In the genomic region with DNA sequence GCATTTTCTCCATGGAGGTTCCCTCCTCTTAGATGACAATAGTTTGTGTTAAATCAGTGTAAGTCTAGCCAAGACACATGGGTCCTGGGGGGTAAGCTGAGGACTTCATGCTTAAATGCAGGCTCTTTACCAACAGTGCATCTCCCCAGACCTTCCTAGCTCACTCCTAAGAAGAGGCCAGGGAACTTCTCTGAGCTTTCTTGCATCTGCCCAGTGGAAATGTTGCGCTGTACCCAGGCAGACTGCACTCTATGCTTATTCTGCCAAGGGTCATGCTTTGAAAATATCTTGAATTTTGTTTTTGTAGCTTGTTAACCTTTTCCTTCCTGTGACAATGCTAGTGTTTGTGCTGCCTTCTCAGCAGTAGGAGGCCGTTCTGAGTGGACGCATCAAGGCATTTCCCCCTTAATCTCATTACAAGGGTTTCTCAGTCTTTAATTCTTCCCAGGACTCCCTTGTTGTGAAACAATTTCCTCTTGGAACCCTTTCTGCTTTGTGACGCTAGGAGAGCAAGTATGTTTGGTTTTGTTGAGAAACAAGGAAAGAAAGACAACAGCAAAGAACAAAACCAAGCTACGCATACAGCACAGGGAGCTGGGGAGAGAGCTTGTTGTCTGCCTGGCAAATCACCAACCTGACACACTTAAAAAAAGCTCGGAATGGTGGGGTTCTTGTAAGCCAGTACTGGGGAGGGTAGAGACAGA, we compare ENCODE assay signal across 10 mouse cellular contexts.
DNase-seq lines count a peak whose midpoint lies in the region; ATAC-seq and TF ChIP-seq lines count a peak whose summit lies in the region.
"Had no signal": no experiment of that assay in that cellular context is flagged by ENCODE, and none has a peak within 500 bp of the region (broad histone marks: within the 10 kb centered on the region; RNA-seq: fewer than 3 reads in every experiment).

No protein-coding gene starts in this region.

- WGBS in hindbrain, embryonic 15.5 days: 45% methylated on average over 6 of the region's 6 CpGs
- 53% methylated on average over 6 of the region's 6 CpGs for WGBS in hindbrain, embryonic 11.5 days
- 25% methylated on average over 6 of the region's 6 CpGs for WGBS in embryonic facial prominence, embryonic 15.5 days
- 54% methylated on average over 6 of the region's 6 CpGs for WGBS in limb, embryonic 15.5 days
- 66% methylated on average over 6 of the region's 6 CpGs for WGBS in intestine, postnatal 0 days

- H3K9me3 ChIP-seq in hindbrain, embryonic 15.5 days: no peaks in the 10 kb centered on the region
- no peaks in the 10 kb centered on the region for H3K9me3 ChIP-seq in hindbrain, embryonic 11.5 days (ENCODE audit: control insufficient read depth, low read length)
- no peaks in the 10 kb centered on the region for H3K9me3 ChIP-seq in embryonic facial prominence, embryonic 15.5 days (replicated peaks)
- no peaks in the 10 kb centered on the region for H3K9me3 ChIP-seq in limb, embryonic 15.5 days
- no peaks in the 10 kb centered on the region for H3K9me3 ChIP-seq in intestine, postnatal 0 days (ENCODE audit: control insufficient read depth)

- no peak for DNase-seq in hindbrain, embryonic 11.5 days (ENCODE audit: low spot score)
- DNase-seq in adipocyte (ENCODE audit: low spot score): peak; percentile 85
- no peak for DNase-seq in thymus, postnatal 4 days
- no peak for DNase-seq in gastrocnemius, adult 8-10 months (ENCODE audit: low spot score in 2 of 2)

- TF ChIP-seq CTCF in intestine, postnatal 0 days (IDR thresholded peaks at IDR 0.05; ENCODE audit: low read depth): no peak

- peak overlapping the region; percentile 49 for H3K27ac ChIP-seq in hindbrain, embryonic 15.5 days (replicated peaks)
- H3K27ac ChIP-seq in hindbrain, embryonic 11.5 days (ENCODE audit: low read depth, low read length): no peak overlapping the region
- H3K27ac ChIP-seq in embryonic facial prominence, embryonic 15.5 days (replicated peaks): peak overlapping the region; percentile 90
- peak overlapping the region; percentile 72 for H3K27ac ChIP-seq in limb, embryonic 15.5 days
- H3K27ac ChIP-seq in intestine, postnatal 0 days (ENCODE audit: low read depth, low read length): no peak overlapping the region
- H3K27ac ChIP-seq: limb, embryonic 13.5 days had no signal

- H3K9ac ChIP-seq in hindbrain, embryonic 15.5 days: no peak overlapping the region
- H3K9ac ChIP-seq in hindbrain, embryonic 11.5 days (ENCODE audit: low read depth, low read length): no peak overlapping the region
- no peak overlapping the region for H3K9ac ChIP-seq in embryonic facial prominence, embryonic 15.5 days
- H3K9ac ChIP-seq in limb, embryonic 15.5 days: no peak overlapping the region
- H3K9ac ChIP-seq in intestine, postnatal 0 days (ENCODE audit: low read depth, low read length): no peak overlapping the region
- H3K9ac ChIP-seq: limb, embryonic 13.5 days had no signal

- peaks cover 26% of the 10 kb centered on the region for H3K4me1 ChIP-seq in hindbrain, embryonic 15.5 days (replicated peaks)
- H3K4me1 ChIP-seq in hindbrain, embryonic 11.5 days (replicated peaks; ENCODE audit: control insufficient read depth, insufficient read depth, low read length): no peaks in the 10 kb centered on the region
- H3K4me1 ChIP-seq in embryonic facial prominence, embryonic 15.5 days: peaks cover 53% of the 10 kb centered on the region
- peaks cover 20% of the 10 kb centered on the region for H3K4me1 ChIP-seq in limb, embryonic 15.5 days
- 0 out of 2 replicates have a peak, but pooled peaks cover 3% of the 10 kb centered on the region for H3K4me1 ChIP-seq in intestine, postnatal 0 days (replicated peaks; ENCODE audit: control insufficient read depth, insufficient read depth, low read length)

- no peaks in the 10 kb centered on the region for H3K36me3 ChIP-seq in hindbrain, embryonic 15.5 days
- H3K36me3 ChIP-seq in hindbrain, embryonic 11.5 days (ENCODE audit: control insufficient read depth, insufficient read depth, low read length): no peaks in the 10 kb centered on the region
- no peaks in the 10 kb centered on the region for H3K36me3 ChIP-seq in embryonic facial prominence, embryonic 15.5 days
- H3K36me3 ChIP-seq in limb, embryonic 15.5 days: no peaks in the 10 kb centered on the region
- no peaks in the 10 kb centered on the region for H3K36me3 ChIP-seq in intestine, postnatal 0 days (ENCODE audit: control insufficient read depth, insufficient read depth)
- H3K36me3 ChIP-seq: limb, embryonic 13.5 days had no signal

- no peaks in the 10 kb centered on the region for H3K27me3 ChIP-seq in hindbrain, embryonic 15.5 days
- no peaks in the 10 kb centered on the region for H3K27me3 ChIP-seq in hindbrain, embryonic 11.5 days (ENCODE audit: control insufficient read depth, insufficient read depth, low read length)
- no peaks in the 10 kb centered on the region for H3K27me3 ChIP-seq in embryonic facial prominence, embryonic 15.5 days
- no peaks in the 10 kb centered on the region for H3K27me3 ChIP-seq in limb, embryonic 15.5 days
- no peaks in the 10 kb centered on the region for H3K27me3 ChIP-seq in intestine, postnatal 0 days (replicated peaks; ENCODE audit: control insufficient read depth, insufficient read depth, low read length)
- H3K27me3 ChIP-seq: limb, embryonic 13.5 days had no signal

- H3K4me3 ChIP-seq in hindbrain, embryonic 15.5 days: no peak overlapping the region
- no peak overlapping the region for H3K4me3 ChIP-seq in hindbrain, embryonic 11.5 days (ENCODE audit: low read depth, low read length)
- H3K4me3 ChIP-seq in embryonic facial prominence, embryonic 15.5 days (replicated peaks): no peak overlapping the region
- H3K4me3 ChIP-seq in limb, embryonic 15.5 days: no peak overlapping the region
- H3K4me3 ChIP-seq in intestine, postnatal 0 days (ENCODE audit: low read depth, low read length): no peak overlapping the region
- H3K4me3 ChIP-seq: limb, embryonic 13.5 days had no signal

- no peak overlapping the region for H3K4me2 ChIP-seq in hindbrain, embryonic 15.5 days
- no peak overlapping the region for H3K4me2 ChIP-seq in hindbrain, embryonic 11.5 days (replicated peaks; ENCODE audit: low read depth, low read length)
- H3K4me2 ChIP-seq in embryonic facial prominence, embryonic 15.5 days (replicated peaks): no peak overlapping the region
- H3K4me2 ChIP-seq in limb, embryonic 15.5 days: no peak overlapping the region
- no peak overlapping the region for H3K4me2 ChIP-seq in intestine, postnatal 0 days (replicated peaks; ENCODE audit: low read depth)
- H3K4me2 ChIP-seq: limb, embryonic 13.5 days had no signal

- ATAC-seq in hindbrain, embryonic 15.5 days (ENCODE audit: low FRiP score, low read depth): no peak
- ATAC-seq in hindbrain, embryonic 11.5 days (ENCODE audit: low FRiP score): no peak
- no peak; the same call in 1 of the 2 replicates for ATAC-seq in embryonic facial prominence, embryonic 15.5 days (ENCODE audit: insufficient number of reproducible peaks, low FRiP score, low TSS enrichment, low read depth)
- ATAC-seq in limb, embryonic 15.5 days (ENCODE audit: insufficient number of reproducible peaks, low FRiP score, low TSS enrichment, low read depth): no peak
- no peak for ATAC-seq in intestine, postnatal 0 days
- ATAC-seq: forebrain, embryonic 14.5 days had no signal

Comparison
In these comparisons a context has a peak if more than half of its experiments do, and no peak if none do; other contexts are left out.
1. H3K27ac ChIP-seq: peak in hindbrain, embryonic 15.5 days (single experiment), embryonic facial prominence, embryonic 15.5 days (single experiment) and limb, embryonic 15.5 days (single experiment); none in hindbrain, embryonic 11.5 days (single experiment) and intestine, postnatal 0 days (single experiment).